Comparison of ENCODE assay signal across 10 mouse cellular contexts in genomic region chr15:37036481-37037156, GRCm38 (mm10). TPM values are rescaled to one million over a fixed set of nuclear protein-coding genes. Genes with fewer than 3 reads are reported as not detected.
DNase-seq lines count a peak whose midpoint lies in the region; ATAC-seq and TF ChIP-seq lines count a peak whose summit lies in the region.
"Had no signal": no experiment of that assay in that cellular context is flagged by ENCODE, and none has a peak within 500 bp of the region (broad histone marks: within the 10 kb centered on the region; RNA-seq: fewer than 3 reads in every experiment).

No protein-coding gene starts in this region.

- H3K9ac ChIP-seq in heart, embryonic 11.5 days (ENCODE audit: low read depth, low read length) = no peak overlapping the region
- H3K9ac ChIP-seq in neural tube, embryonic 14.5 days (replicated peaks; ENCODE audit: low read depth, low read length) = no peak overlapping the region
- no peak overlapping the region for H3K9ac ChIP-seq in kidney, postnatal 0 days (ENCODE audit: low read depth, low read length)
- no peak overlapping the region for H3K9ac ChIP-seq in neural tube, embryonic 15.5 days (replicated peaks)

- 0 out of 2 replicates have a peak, but pooled peaks cover 5% of the 10 kb centered on the region for H3K4me1 ChIP-seq in heart, embryonic 11.5 days (ENCODE audit: control insufficient read depth, insufficient read depth, low read length)
- peaks cover 15% of the 10 kb centered on the region for H3K4me1 ChIP-seq in heart, embryonic 10.5 days
- H3K4me1 ChIP-seq in neural tube, embryonic 14.5 days (ENCODE audit: control insufficient read depth, insufficient read depth, low read length) = peaks cover 6% of the 10 kb centered on the region; the same call in 1 of the 2 replicates
- no peaks in the 10 kb centered on the region for H3K4me1 ChIP-seq in kidney, postnatal 0 days (replicated peaks; ENCODE audit: insufficient read depth, low read length)
- peaks cover 12% of the 10 kb centered on the region for H3K4me1 ChIP-seq in neural tube, embryonic 15.5 days

- no peaks in the 10 kb centered on the region for H3K27me3 ChIP-seq in heart, embryonic 11.5 days (ENCODE audit: control insufficient read depth, insufficient read depth, low read length)
- no peaks in the 10 kb centered on the region for H3K27me3 ChIP-seq in heart, embryonic 10.5 days (ENCODE audit: insufficient read depth, poor library complexity, severe bottlenecking)
- no peaks in the 10 kb centered on the region for H3K27me3 ChIP-seq in neural tube, embryonic 14.5 days (ENCODE audit: control insufficient read depth, insufficient read depth, low read length)
- no peaks in the 10 kb centered on the region for H3K27me3 ChIP-seq in kidney, postnatal 0 days (ENCODE audit: insufficient read depth, low read length)
- no peaks in the 10 kb centered on the region for H3K27me3 ChIP-seq in neural tube, embryonic 15.5 days (replicated peaks)

- intact Hi-C loops in gastrocnemius, postnatal 36 days (cut with DNase I) = no loop called here

- no peaks in the 10 kb centered on the region for H3K9me3 ChIP-seq in heart, embryonic 11.5 days (replicated peaks; ENCODE audit: control insufficient read depth, low read length)
- H3K9me3 ChIP-seq in heart, embryonic 10.5 days = no peaks in the 10 kb centered on the region
- H3K9me3 ChIP-seq in neural tube, embryonic 14.5 days (ENCODE audit: control insufficient read depth, low read length) = no peaks in the 10 kb centered on the region
- H3K9me3 ChIP-seq in kidney, postnatal 0 days (replicated peaks; ENCODE audit: low read length) = no peaks in the 10 kb centered on the region
- no peaks in the 10 kb centered on the region for H3K9me3 ChIP-seq in neural tube, embryonic 15.5 days (replicated peaks)

- 39% methylated on average over 7 of the region's 7 CpGs for WGBS in heart, embryonic 11.5 days (ENCODE audit: insufficient replicate concordance)
- WGBS in heart, embryonic 10.5 days = 46% methylated on average over 7 of the region's 7 CpGs
- 56% methylated on average over 7 of the region's 7 CpGs for WGBS in neural tube, embryonic 14.5 days
- WGBS in kidney, postnatal 0 days = 55% methylated on average over 7 of the region's 7 CpGs
- 58% methylated on average over 7 of the region's 7 CpGs for WGBS in neural tube, embryonic 15.5 days

- no peak; the same call in 1 of the 2 replicates for ATAC-seq in heart, embryonic 11.5 days (replicated peaks; ENCODE audit: insufficient number of reproducible peaks, low FRiP score, low TSS enrichment)
- peak; percentile 28; the same call in 1 of the 2 replicates for ATAC-seq in neural tube, embryonic 14.5 days (ENCODE audit: low read depth)
- no peak for ATAC-seq in kidney, postnatal 0 days (replicated peaks; ENCODE audit: low FRiP score, low read depth)
- ATAC-seq in neural tube, embryonic 15.5 days (ENCODE audit: low FRiP score) = peak; percentile 58; the same call in 1 of the 2 replicates
- ATAC-seq: intestine, embryonic 16.5 days had no signal

- TF ChIP-seq CTCF in kidney, postnatal 0 days (IDR thresholded peaks at IDR 0.05; ENCODE audit: low read depth) = no peak

- H3K4me3 ChIP-seq in heart, embryonic 11.5 days (ENCODE audit: low read depth, low read length) = no peak overlapping the region
- H3K4me3 ChIP-seq in heart, embryonic 10.5 days = no peak overlapping the region
- no peak overlapping the region for H3K4me3 ChIP-seq in neural tube, embryonic 14.5 days (ENCODE audit: low read depth, low read length)
- no peak overlapping the region for H3K4me3 ChIP-seq in kidney, postnatal 0 days (replicated peaks; ENCODE audit: low read depth, low read length)
- H3K4me3 ChIP-seq in neural tube, embryonic 15.5 days (replicated peaks) = no peak overlapping the region

- H3K4me2 ChIP-seq in heart, embryonic 11.5 days = no peak overlapping the region
- H3K4me2 ChIP-seq in neural tube, embryonic 14.5 days (ENCODE audit: low read depth, low read length) = no peak overlapping the region
- no peak overlapping the region for H3K4me2 ChIP-seq in kidney, postnatal 0 days (ENCODE audit: low read length)
- no peak overlapping the region for H3K4me2 ChIP-seq in neural tube, embryonic 15.5 days

- peak overlapping the region; percentile 37; the same call in 1 of the 2 replicates for H3K27ac ChIP-seq in heart, embryonic 11.5 days (ENCODE audit: low read depth, low read length)
- H3K27ac ChIP-seq in heart, embryonic 10.5 days = no peak overlapping the region
- no peak overlapping the region for H3K27ac ChIP-seq in neural tube, embryonic 14.5 days (ENCODE audit: low read depth, low read length)
- no peak overlapping the region for H3K27ac ChIP-seq in kidney, postnatal 0 days
- peak overlapping the region; percentile 15; the same call in 1 of the 2 replicates for H3K27ac ChIP-seq in neural tube, embryonic 15.5 days (replicated peaks)
- H3K27ac ChIP-seq: macrophage had no signal

- no peaks in the 10 kb centered on the region for H3K36me3 ChIP-seq in heart, embryonic 11.5 days (ENCODE audit: control insufficient read depth, insufficient read depth, low read length)
- H3K36me3 ChIP-seq in heart, embryonic 10.5 days = no peaks in the 10 kb centered on the region
- H3K36me3 ChIP-seq in neural tube, embryonic 14.5 days (ENCODE audit: control insufficient read depth, insufficient read depth, low read length) = no peaks in the 10 kb centered on the region
- H3K36me3 ChIP-seq in kidney, postnatal 0 days (ENCODE audit: insufficient read depth, low read length) = no peaks in the 10 kb centered on the region
- H3K36me3 ChIP-seq in neural tube, embryonic 15.5 days = no peaks in the 10 kb centered on the region

- DNase-seq in heart, embryonic 10.5 days (ENCODE audit: low spot score) = no peak
- DNase-seq in neural tube, embryonic 10.5 days (ENCODE audit: extremely low spot score, low spot score) = no peak
- peak; percentile 47 for DNase-seq in kidney, postnatal 0 days (ENCODE audit: low spot score)
- DNase-seq in spleen, postnatal 14 days (ENCODE audit: low spot score in 2 of 2) = no peak
- DNase-seq in gastrocnemius, postnatal 36 days = no peak

RNA-seq across cellular contexts. Expression of gene Zfp706, which starts 29.0 kb away (rescaled TPM):
- 421 and 423 TPM in 2 replicates for polyA plus RNA-seq in heart, embryonic 11.5 days (2014; fragmentation: Nextera tagmentation; extraction: Ambion mirVana)
- polyA plus RNA-seq in heart, embryonic 10.5 days (2016; fragmentation: Nextera tagmentation; extraction: Ambion mirVana) = 456 and 495 TPM in 2 replicates
- 437 and 463 TPM in 2 replicates for polyA plus RNA-seq in neural tube, embryonic 14.5 days (2014; fragmentation: Nextera tagmentation; extraction: Ambion mirVana)
- 509 and 548 TPM in 2 replicates for polyA plus RNA-seq in kidney, postnatal 0 days (2015; fragmentation: Nextera tagmentation; extraction: Ambion mirVana)
- 457 and 498 TPM in 2 replicates for polyA plus RNA-seq in neural tube, embryonic 15.5 days (2015; fragmentation: Nextera tagmentation; extraction: Ambion mirVana)
- 100 to 1,000 TPM; 100 to 105 TPM for total RNA-seq in gastrocnemius, postnatal 36 days (2021)

Comparison
In these comparisons a context has a peak if more than half of its experiments do, and no peak if none do; other contexts are left out.
1. H3K27ac ChIP-seq: peak in heart, embryonic 11.5 days (single experiment) and neural tube, embryonic 15.5 days (single experiment); none in heart, embryonic 10.5 days (single experiment), neural tube, embryonic 14.5 days (single experiment) and kidney, postnatal 0 days (single experiment).
2. ATAC-seq: peak in neural tube, embryonic 14.5 days (single experiment) and neural tube, embryonic 15.5 days (single experiment); none in heart, embryonic 11.5 days (single experiment) and kidney, postnatal 0 days (single experiment).